Mouse (Mus musculus): ENCODE data around the gene Vmn2r33. TPM values are rescaled to one million over a fixed set of nuclear protein-coding genes. Genes with fewer than 3 reads are reported as not detected.
"Not testable (repeated sequence)": the region's sequence is repeated elsewhere in the genome, so short reads cannot be mapped to it uniquely, and the experiment has no call there.

Gene Vmn2r33
- not detected in 2 replicates for total RNA-seq (2014; fragmentation: Nextera tagmentation)
- not detected in 2 replicates for total RNA-seq (2017)

DNA sequence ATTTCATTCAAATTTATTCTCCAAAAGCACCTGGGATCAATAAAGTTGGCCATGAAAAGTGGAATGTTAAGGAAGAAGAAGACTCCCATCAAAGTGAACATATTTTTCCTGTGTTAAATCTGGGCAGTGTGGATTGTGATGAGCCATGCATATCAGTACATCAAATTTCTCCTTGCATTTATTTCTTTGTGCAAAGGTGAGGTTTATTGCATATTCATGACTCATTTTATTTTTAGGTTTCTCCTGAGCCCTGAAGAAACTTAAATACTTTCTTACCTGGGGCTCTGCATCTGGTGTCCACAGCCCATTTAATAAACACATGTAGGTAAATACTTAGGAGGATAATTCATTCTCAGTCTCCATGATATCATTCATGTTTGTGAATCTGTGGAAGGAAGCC is at the start of gene Vmn2r33:
Gene Vmn2r33, minus strand, starts transcription at position 101 of the 400 bp plus-strand sequence.
- not testable (repeated sequence) for ATAC-seq (replicated peaks; ENCODE audit: poor library complexity, severe bottlenecking)

Other genes starting within 250 kb of the Vmn2r33 start
- gene Vmn2r30, start 229.2 kb downstream of the Vmn2r33 start, total RNA-seq (2014; fragmentation: Nextera tagmentation) = not detected in 2 replicates
- not detected in 2 replicates for gene Vmn2r30, start 229.2 kb downstream of the Vmn2r33 start, total RNA-seq (2017)
- gene Gm45783, start 192.2 kb downstream of the Vmn2r33 start, total RNA-seq (2014; fragmentation: Nextera tagmentation) = not detected in 2 replicates
- not detected in 2 replicates for gene Gm45783, start 192.2 kb downstream of the Vmn2r33 start, total RNA-seq (2017)
- not detected in 2 replicates for gene Vmn2r31, start 167.1 kb downstream of the Vmn2r33 start, total RNA-seq (2014; fragmentation: Nextera tagmentation)
- not detected in 2 replicates for gene Vmn2r31, start 167.1 kb downstream of the Vmn2r33 start, total RNA-seq (2017)
- gene Vmn2r32, start 86.8 kb downstream of the Vmn2r33 start, total RNA-seq (2014; fragmentation: Nextera tagmentation) = not detected in 2 replicates
- not detected in 2 replicates for gene Vmn2r32, start 86.8 kb downstream of the Vmn2r33 start, total RNA-seq (2017)
- not detected in 2 replicates for gene Vmn2r34, start 122.7 kb upstream of the Vmn2r33 start, total RNA-seq (2014; fragmentation: Nextera tagmentation)
- gene Vmn2r34, start 122.7 kb upstream of the Vmn2r33 start, total RNA-seq (2017) = not detected in 2 replicates

All from granulocyte monocyte progenitor cell, adult 5-6 weeks (primary cell).